Mouse (Mus musculus) midbrain, embryonic 12.5 days (tissue): ENCODE results near the gene Hcrtr1. TPM values are rescaled to one million over a fixed set of nuclear protein-coding genes. Genes with fewer than 3 reads are reported as not detected.

Source experiments
- ATAC-seq: fragments of 200-750 bp; cut with Nextera tagmentation; 2 replicates; pipeline ENCODE4 v1.8.0; 2017; ENCODE audit warnings: low read depth, moderate TSS enrichment, moderate library complexity; ENCODE audit not compliant: low FRiP score
- H3K27ac ChIP-seq: fragments of 300-500 bp; sonication (generic); replicated peaks from 2 replicates; pipeline ENCODE4 v1.5.1; 2016; ENCODE audit warnings: mild to moderate bottlenecking
- H3K27me3 ChIP-seq: fragments of 300-500 bp; sonication (generic); 2 replicates; pipeline ENCODE4 v1.6.1; 2016; ENCODE audit warnings: mild to moderate bottlenecking
- H3K36me3 ChIP-seq: fragments of 300-500 bp; sonication (generic); 2 replicates; pipeline ENCODE4 v1.6.1; 2016
- H3K4me1 ChIP-seq: fragments of 300-500 bp; sonication (generic); 2 replicates; pipeline ENCODE4 v1.6.1; 2016
- H3K4me2 ChIP-seq: fragments of 300-500 bp; sonication (generic); replicated peaks from 2 replicates; pipeline ENCODE4 v1.6.1; 2016; ENCODE audit warnings: mild to moderate bottlenecking, moderate library complexity
- H3K4me3 ChIP-seq: fragments of 300-500 bp; sonication (generic); 2 replicates; pipeline ENCODE4 v1.5.1; 2016; ENCODE audit warnings: mild to moderate bottlenecking
- H3K9ac ChIP-seq: fragments of 300-500 bp; sonication (generic); replicated peaks from 2 replicates; pipeline ENCODE4 v1.6.1; 2016; ENCODE audit warnings: mild to moderate bottlenecking, moderate library complexity
- H3K9me3 ChIP-seq: fragments of 300-500 bp; sonication (generic); 2 replicates; pipeline ENCODE4 v1.6.1; 2016; ENCODE audit warnings: mild to moderate bottlenecking
- WGBS: fragments of 180-500 bp; shearing (Covaris S2); methylation state at CpG from one replicate; pipeline ENCODE4 v1.1.7; 2016; 5-methylcytosine and 5-hydroxymethylcytosine counted together
- polyA plus RNA-seq: library from polyadenylated mRNA; unstranded; fragments of >200 nt; fragmentation: Nextera tagmentation; extraction: Ambion mirVana; gene quantifications from 2 replicates; pipeline ENCODE4 v1.2.1, GENCODE M21; 2016

Gene Hcrtr1
- polyA plus RNA-seq, 1 experiment from 2014 or later, result 0.48 TPM

DNA sequence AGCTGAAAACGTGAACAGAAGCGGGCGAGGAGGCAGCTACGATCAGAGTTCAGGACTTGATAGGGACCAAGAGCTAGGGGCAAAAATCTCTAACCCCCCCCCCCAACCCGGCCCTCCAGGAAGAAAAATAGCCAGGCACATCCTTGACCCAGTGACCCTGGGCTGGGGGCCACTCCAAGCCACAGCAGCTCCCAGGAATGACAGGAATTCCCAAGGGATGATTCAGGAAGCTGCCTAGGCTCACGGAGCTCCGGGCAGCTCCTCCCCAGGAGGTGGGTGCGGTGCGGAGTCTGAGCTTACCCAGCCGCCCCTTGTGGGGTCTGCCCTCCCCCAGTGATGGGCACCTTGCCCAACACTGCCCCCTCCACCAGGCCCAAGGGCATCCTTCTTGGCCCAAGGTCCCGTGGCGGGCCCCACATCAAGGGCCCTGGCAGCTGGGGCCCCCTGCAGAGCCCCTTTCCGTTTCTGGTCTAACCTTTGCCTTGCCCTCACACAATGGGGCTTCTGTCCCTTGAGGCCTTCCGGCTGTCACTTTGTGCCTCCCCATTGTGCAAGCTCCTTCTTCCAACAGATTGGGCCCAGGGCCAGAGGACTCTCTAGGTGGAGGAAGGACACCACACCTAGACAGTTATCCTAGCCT lies 36.0 kb upstream of the Hcrtr1 start, which contains the start of gene Tinagl1:
Gene Tinagl1 (minus strand): TSS at position 51 of the 640 bp plus-strand sequence.
- Histone ChIP-seq H3K9ac (no peak within 1 kb of the TSS), H3K9me3 (no peaks in the 10 kb centered on the region), H3K36me3 (no peaks in the 10 kb centered on the region), H3K4me1 (peaks cover 17% of the 10 kb centered on the region), H3K4me2 (peak within 1 kb of the TSS; percentile 40), H3K27me3 (peaks cover 47% of the 10 kb centered on the region), H3K4me3 (peak within 1 kb of the TSS; percentile 5), H3K27ac (no peak within 1 kb of the TSS)
- ATAC-seq, result no peak
- under 1% methylated on average over 14 of the region's 14 CpGs for WGBS

DNA sequence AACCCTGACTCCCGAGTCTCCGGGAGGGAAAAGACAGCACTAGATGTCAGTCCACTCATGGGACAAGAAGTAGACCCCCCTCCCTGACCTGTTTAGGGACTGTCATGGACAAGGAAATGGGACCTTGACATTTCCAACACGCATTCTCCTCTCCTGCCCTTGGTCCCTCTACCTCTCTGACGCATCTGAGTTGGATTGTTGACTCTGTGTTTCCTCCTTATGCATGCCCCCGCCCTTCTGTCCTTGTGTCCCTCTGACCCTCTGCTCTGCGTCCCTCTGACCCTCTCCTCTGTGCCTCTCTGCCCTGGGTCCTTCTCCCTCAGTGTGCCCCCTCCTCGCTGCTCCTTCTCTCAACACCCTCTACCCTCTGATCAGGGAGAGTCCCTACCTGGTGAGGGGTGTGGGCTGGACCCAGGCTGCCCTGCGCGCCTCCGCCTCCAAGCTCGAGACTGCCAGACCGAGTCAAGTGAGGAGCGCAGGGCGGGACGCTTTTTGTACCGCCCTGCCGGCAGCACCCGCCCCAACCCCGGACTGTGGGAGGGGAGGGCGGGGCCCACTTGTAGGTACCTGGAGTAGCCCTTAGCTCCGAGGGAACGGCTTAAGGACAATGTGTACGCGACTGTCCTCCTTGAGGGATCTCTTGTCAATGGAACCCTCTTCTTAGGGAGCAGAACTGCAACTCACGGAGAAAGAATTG lies 35.3 kb upstream of the Hcrtr1 start:
- Histone ChIP-seq H3K9ac (no peak overlapping the region), H3K9me3 (no peaks in the 10 kb centered on the region), H3K27ac (no peak overlapping the region), H3K4me2 (peak overlapping the region; percentile 40), H3K36me3 (no peaks in the 10 kb centered on the region), H3K4me1 (peaks cover 17% of the 10 kb centered on the region), H3K4me3 (peak overlapping the region; percentile 5), H3K27me3 (peaks cover 47% of the 10 kb centered on the region)
- no peak for ATAC-seq
- 4% methylated on average over 25 of the region's 25 CpGs for WGBS

DNA sequence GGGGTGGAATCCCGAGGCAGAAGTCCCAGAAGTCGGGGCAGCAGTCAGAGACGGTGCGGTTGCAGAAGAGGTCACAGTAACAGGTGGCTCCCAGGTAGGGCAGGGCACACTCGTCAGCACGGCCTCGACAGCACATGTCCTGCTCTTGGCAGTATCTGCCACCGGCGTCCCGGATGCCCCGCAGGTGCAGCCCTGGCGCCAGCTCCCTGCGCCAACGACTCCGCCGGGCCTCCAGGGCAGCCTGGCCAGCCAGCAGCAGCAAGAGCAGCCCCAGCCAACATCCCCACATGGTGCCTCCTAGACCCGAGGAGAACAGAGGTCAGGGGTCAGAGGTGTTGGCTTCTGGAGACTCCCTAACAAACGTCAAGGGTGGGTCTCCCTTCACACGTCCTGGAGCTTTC lies 34.8 kb upstream of the Hcrtr1 start:
- Histone ChIP-seq H3K4me2 (no peak overlapping the region), H3K27me3 (peaks cover 47% of the 10 kb centered on the region), H3K4me3 (no peak overlapping the region), H3K4me1 (peaks cover 17% of the 10 kb centered on the region), H3K36me3 (no peaks in the 10 kb centered on the region), H3K9ac (no peak overlapping the region), H3K27ac (no peak overlapping the region), H3K9me3 (no peaks in the 10 kb centered on the region)
- ATAC-seq, result no peak
- WGBS, result 46% methylated on average over 19 of the region's 19 CpGs

DNA sequence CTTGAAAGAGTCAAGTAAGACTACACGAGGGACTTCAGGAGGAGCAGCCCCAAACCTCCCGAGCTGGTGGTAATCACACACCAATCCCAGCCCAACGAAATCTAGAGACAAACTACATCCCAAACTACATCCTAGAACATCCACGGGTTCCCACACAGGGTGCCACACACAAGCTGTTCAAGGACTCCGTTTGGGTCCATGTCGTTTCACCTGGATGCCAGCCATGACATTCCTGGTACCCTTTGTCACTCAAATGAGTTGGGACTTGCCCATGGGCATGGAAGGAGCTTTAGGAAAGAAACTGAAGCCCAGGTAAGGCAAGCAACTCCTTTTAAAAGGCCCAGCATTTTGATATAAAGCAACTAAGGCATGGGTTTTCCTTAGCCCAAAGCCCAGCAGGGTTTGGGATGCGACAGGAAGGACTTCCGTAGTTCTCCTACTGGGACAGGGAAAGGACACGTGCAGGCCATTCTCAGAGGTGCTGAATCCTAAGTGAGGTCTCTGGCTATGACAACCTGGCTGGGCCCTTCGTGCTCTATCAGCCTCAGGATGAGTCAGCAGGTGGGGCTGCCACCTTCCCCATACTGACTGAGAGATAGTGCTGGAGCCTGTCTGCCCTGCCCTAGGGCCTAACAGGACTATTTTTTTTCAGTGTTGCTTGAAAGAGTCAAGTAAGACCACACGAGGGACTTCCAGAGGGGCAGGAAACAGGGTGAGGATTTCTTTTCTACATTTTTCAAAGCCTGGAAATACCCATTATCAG lies 34.1 kb upstream of the Hcrtr1 start:
- no peaks in the 10 kb centered on the region for H3K9me3 ChIP-seq
- WGBS, result 77% methylated on average over 11 of the region's 11 CpGs
- H3K4me1 ChIP-seq, result peaks cover 23% of the 10 kb centered on the region
- H3K27ac ChIP-seq, result no peak overlapping the region
- H3K27me3 ChIP-seq, result peaks cover 48% of the 10 kb centered on the region
- H3K4me3 ChIP-seq, result no peak overlapping the region
- H3K4me2 ChIP-seq, result no peak overlapping the region
- no peaks in the 10 kb centered on the region for H3K36me3 ChIP-seq
- no peak overlapping the region for H3K9ac ChIP-seq
- no peak for ATAC-seq

DNA sequence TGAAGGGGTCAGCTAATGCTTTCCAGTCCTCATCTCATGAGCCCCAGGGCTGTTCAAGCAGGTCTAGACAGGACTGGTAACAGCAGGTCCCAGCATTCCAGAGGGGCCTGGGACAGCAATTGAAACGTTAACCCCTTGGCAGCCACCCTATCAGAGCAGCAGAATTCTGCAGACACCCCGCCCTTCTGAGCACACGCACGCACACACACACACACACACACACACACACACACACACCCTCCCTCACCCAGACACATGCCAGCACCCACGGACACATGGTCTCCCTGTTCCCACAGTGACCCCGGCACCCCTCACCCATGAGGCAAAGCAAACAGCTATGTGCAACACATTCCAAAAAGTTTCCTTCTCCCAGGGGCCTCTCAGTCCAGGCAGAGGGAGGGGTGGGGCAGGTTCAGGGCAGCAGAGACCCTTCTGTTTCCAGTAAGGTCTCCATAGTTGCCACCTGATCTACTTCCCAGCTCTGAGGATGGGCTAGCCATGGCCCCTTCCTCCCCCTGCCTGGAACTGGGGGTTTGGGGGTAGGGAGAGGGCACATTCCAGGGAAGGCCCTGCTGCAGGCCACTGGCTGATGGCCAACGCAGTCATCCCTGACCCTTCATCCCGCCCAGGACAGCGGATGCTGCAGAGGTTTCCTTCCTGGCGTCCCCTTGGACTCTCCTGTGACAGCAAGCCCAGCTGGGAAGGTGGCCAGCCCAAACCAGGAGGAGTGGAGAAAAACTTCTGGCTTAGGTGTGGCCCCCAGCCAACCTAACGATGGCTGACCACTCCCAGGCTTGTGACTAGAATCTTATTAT lies 33.0 kb upstream of the Hcrtr1 start:
- Histone ChIP-seq H3K27me3 (peaks cover 55% of the 10 kb centered on the region), H3K4me2 (no peak overlapping the region), H3K9me3 (no peaks in the 10 kb centered on the region), H3K36me3 (no peaks in the 10 kb centered on the region), H3K27ac (no peak overlapping the region), H3K9ac (no peak overlapping the region), H3K4me3 (no peak overlapping the region), H3K4me1 (peaks cover 29% of the 10 kb centered on the region)
- no peak for ATAC-seq
- 69% methylated on average over 11 of the region's 11 CpGs for WGBS

DNA sequence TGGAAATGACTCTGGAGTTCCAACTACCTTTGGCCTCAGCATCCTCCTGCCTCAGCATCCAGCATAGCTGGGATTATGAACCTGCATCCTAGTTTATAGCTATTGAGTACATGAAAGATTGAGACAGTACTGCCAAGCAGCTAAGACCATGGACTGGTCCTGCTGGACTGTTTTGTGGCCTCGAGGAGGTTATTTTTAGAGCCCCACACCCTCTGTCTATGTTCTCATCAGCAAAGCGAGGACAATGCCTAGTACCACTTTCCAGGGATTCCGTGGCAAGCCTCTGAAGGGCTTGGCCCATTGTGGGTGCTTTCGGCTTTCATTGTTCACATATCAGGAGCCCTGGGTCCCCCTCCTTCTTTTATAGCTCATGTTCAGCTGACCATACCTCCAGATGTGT lies 31.2 kb upstream of the Hcrtr1 start:
- Histone ChIP-seq H3K9ac (no peak overlapping the region), H3K4me1 (peaks cover 25% of the 10 kb centered on the region), H3K9me3 (no peaks in the 10 kb centered on the region), H3K27me3 (peaks cover 52% of the 10 kb centered on the region), H3K27ac (no peak overlapping the region), H3K36me3 (no peaks in the 10 kb centered on the region), H3K4me3 (no peak overlapping the region), H3K4me2 (no peak overlapping the region)
- 93% methylated on average over 4 of the region's 4 CpGs for WGBS
- no peak for ATAC-seq

DNA sequence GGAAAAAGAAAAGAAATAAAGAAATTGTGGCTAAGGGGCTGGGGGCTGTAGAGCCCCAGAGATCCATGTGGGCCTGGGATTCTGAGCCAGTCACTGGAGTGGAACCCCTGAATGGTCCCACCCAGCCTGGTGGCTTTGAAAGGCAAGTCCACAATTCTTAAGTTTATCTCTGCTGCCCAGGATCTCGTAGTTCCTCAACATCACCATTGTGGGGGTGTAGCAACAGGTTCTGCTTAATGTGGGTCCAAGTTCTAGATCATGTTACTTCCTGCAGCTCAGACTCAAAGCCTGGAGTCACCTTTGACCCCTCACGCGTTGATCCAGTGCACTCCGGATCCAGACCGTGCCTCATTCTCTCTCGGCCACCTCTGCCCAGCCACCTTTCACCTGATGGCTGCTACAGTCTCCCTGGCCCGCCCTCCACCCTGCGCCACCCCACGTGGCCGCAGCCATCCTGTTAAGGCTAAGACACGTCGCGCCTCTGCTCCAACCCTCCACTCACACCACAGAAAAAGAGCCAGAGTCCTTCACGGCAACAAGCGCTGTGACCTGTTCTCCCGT lies 30.3 kb upstream of the Hcrtr1 start:
- 86% methylated on average over 16 of the region's 16 CpGs for WGBS
- peaks cover 16% of the 10 kb centered on the region for H3K4me1 ChIP-seq
- no peak overlapping the region for H3K9ac ChIP-seq
- peaks cover 52% of the 10 kb centered on the region for H3K27me3 ChIP-seq
- H3K9me3 ChIP-seq, result no peaks in the 10 kb centered on the region
- H3K4me3 ChIP-seq, result no peak overlapping the region
- no peak for ATAC-seq
- H3K36me3 ChIP-seq, result no peaks in the 10 kb centered on the region
- no peak overlapping the region for H3K4me2 ChIP-seq
- no peak overlapping the region for H3K27ac ChIP-seq

DNA sequence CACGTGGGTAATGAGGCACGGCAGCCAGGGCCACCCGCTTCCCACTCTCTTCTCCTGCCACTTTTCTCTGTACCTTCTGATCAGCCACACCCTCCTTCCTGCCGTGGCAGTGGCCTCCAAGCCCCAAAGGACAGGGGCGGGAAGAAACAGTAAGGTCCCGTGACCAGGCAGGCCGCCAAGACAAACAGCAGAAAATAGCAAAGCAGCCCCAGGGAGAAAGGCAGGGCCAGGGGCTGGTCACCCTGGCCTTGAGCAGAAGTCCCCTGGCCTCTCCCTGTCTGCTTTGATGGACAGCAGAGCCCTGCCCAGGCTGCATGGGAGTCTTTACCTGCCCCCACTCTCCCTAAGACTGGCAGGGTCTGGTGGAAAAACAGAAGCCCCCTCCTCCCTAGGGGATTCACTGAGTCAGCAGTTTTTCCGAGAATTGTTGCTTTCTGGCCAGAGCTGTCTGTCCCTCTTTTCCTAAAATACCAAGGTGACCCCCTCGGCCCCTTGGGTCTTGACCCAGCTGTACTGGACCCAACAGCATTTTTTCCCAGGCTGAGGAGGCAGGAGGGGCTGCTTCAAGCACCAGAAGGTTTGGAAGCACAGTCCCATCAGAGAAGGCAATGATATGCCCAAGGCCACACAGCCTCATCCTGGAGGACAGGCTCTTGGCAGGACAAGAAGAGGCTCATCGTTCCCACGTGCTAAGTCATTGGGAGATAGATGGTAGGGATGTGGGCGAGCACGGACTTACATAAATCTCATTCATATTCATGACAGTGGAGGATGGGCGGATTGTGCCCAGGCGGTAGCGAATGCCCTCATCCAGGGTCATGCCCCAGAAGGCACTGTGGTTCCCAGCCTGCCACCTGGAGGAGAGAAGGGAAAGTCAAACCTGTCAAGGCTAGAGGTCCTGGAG lies 29.4 kb upstream of the Hcrtr1 start:
- Histone ChIP-seq H3K4me2 (no peak overlapping the region), H3K4me1 (peaks cover 16% of the 10 kb centered on the region), H3K36me3 (no peaks in the 10 kb centered on the region), H3K9me3 (no peaks in the 10 kb centered on the region), H3K9ac (no peak overlapping the region), H3K4me3 (no peak overlapping the region), H3K27me3 (peaks cover 52% of the 10 kb centered on the region), H3K27ac (no peak overlapping the region)
- no peak for ATAC-seq
- 32% methylated on average over 16 of the region's 16 CpGs for WGBS

DNA sequence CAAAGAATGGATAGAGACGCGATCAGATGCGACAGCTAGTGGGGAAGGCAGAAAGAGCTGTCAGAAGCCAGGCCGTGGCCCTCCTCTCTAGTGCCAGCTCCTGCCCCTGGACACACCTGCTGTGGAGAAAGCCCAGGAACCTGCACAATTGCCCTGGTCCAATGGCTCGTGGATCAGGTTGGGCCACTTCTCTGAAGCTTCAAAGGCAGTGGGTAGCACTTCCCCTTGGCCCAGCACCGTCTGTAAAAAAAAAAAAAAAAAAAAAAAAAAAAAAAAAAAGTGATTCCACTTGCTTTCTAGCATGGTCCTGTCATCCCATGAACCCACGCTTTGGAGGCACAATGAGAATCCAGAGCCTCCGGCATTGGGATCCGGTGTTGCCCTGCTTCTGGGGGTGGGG lies 28.7 kb upstream of the Hcrtr1 start:
- no peak overlapping the region for H3K27ac ChIP-seq
- peaks cover 52% of the 10 kb centered on the region for H3K27me3 ChIP-seq
- ATAC-seq, result no peak
- H3K4me2 ChIP-seq, result peak overlapping the region; percentile 28; the same call in 1 of the 2 replicates
- peaks cover 23% of the 10 kb centered on the region for H3K4me1 ChIP-seq
- no peak overlapping the region for H3K9ac ChIP-seq
- H3K4me3 ChIP-seq, result no peak overlapping the region
- H3K9me3 ChIP-seq, result no peaks in the 10 kb centered on the region
- 48% methylated on average over 9 of the region's 9 CpGs for WGBS
- H3K36me3 ChIP-seq, result no peaks in the 10 kb centered on the region

DNA sequence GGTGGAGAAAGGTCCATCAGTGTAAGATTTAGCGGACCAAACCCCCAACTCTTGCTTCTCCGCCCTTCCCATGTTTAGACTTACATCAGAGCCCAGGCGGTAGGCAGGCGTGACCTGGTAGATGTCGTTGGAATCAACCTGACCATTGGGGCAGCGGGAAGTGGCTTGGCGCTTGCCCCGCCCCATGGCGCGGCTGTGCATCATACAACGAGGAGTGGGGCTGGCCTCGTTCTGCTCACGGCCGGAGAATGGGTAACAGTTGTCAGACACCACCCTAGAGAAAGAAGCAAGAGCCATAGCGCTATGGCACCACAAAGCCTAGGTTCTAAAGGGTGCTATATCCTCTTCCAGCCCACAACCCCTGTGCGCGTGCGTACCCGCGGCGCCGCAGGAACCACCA lies 28.2 kb upstream of the Hcrtr1 start:
- H3K4me2 ChIP-seq, result peak overlapping the region; percentile 28
- H3K9ac ChIP-seq, result no peak overlapping the region
- H3K36me3 ChIP-seq, result no peaks in the 10 kb centered on the region
- no peaks in the 10 kb centered on the region for H3K9me3 ChIP-seq
- peaks cover 26% of the 10 kb centered on the region for H3K4me1 ChIP-seq
- H3K27me3 ChIP-seq, result peaks cover 56% of the 10 kb centered on the region
- no peak overlapping the region for H3K27ac ChIP-seq
- no peak overlapping the region for H3K4me3 ChIP-seq
- ATAC-seq, result no peak
- 59% methylated on average over 22 of the region's 22 CpGs for WGBS

DNA sequence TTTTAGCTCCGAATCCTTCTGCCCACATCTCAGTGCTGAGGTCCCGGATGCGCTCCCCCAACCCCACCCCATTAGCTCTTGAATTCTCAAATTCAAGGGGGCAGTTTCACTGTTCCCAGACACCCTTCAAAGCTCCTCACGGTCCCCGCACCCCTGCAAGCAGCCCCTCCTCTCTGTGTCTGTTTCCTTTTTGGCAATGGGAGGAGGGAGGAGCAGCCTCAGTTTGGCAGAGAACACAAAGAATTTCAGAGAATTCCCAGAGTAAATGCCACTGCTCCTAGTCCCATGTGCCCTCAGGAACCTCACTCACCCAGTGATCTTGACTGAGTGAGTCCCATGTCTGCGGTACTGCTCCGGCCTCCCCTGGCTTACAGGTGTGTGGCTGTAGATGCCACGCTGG lies 27.4 kb upstream of the Hcrtr1 start:
- H3K27me3 ChIP-seq, result peaks cover 63% of the 10 kb centered on the region
- H3K4me1 ChIP-seq, result peaks cover 23% of the 10 kb centered on the region
- H3K4me2 ChIP-seq, result no peak overlapping the region
- no peak for ATAC-seq
- no peak overlapping the region for H3K9ac ChIP-seq
- H3K9me3 ChIP-seq, result no peaks in the 10 kb centered on the region
- WGBS, result 78% methylated on average over 8 of the region's 8 CpGs
- H3K4me3 ChIP-seq, result no peak overlapping the region
- H3K36me3 ChIP-seq, result no peaks in the 10 kb centered on the region
- H3K27ac ChIP-seq, result no peak overlapping the region
